Mouse (Mus musculus): ENCODE data around the gene Lrrc8d. TPM values are rescaled to one million over a fixed set of nuclear protein-coding genes. Genes with fewer than 3 reads are reported as not detected.
"Not testable (repeated sequence)": the region's sequence is repeated elsewhere in the genome, so short reads cannot be mapped to it uniquely, and the experiment has no call there.

Lrrc8d gene
- total and polyA plus RNA-seq, 2 experiments from 2014 or later, result 16.8 to 37.2 TPM

DNA sequence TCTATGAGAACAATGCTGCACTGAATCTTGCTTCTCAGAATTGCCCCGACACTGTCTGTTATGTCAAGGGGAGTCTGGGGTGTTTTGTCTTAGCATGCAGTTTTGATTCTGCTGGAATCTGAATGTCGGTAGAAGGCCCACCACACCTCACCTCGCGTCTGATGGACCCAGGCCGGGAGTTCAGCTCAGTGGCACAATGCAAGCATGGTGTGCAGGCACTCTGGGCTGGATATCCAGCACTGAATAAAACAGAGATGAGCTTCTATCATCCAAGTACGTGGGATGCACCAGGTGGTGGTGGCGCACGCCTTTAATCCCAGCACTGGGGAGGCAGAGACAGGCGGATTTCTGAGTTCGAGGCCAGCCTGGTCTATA, 160.7 kb downstream of the Lrrc8d start:
- ATAC-seq, result no peak
- no peaks in the 10 kb centered on the region for H3K4me1 ChIP-seq (ENCODE audit: insufficient read depth)
- no peak overlapping the region for H3K9ac ChIP-seq
- WGBS, result 64% methylated on average over 10 of the region's 10 CpGs
- no peak overlapping the region for H3K4me2 ChIP-seq (ENCODE audit: low read depth)
- no peak overlapping the region for H3K4me3 ChIP-seq (ENCODE audit: low read depth, low read length)
- no peaks in the 10 kb centered on the region for H3K27me3 ChIP-seq (ENCODE audit: insufficient read depth, low read length)
- H3K36me3 ChIP-seq (ENCODE audit: insufficient read depth), result no peaks in the 10 kb centered on the region
- H3K9me3 ChIP-seq (ENCODE audit: low read length), result no peaks in the 10 kb centered on the region
- DNase-seq, result no peak
- H3K27ac ChIP-seq (ENCODE audit: low read depth, low read length), result peak overlapping the region; percentile 52; the same call in 1 of the 2 replicates
- TF ChIP-seq CTCF (IDR thresholded peaks at IDR 0.05; ENCODE audit: low read depth), result no peak

GRCm38 (mm10) chr5:105861616-105862015, 161.8 kb downstream of the Lrrc8d start:
- no peaks in the 10 kb centered on the region for H3K9me3 ChIP-seq (ENCODE audit: low read length)
- no peak overlapping the region for H3K27ac ChIP-seq (ENCODE audit: low read depth, low read length)
- no peak overlapping the region for H3K4me2 ChIP-seq (ENCODE audit: low read depth)
- no peaks in the 10 kb centered on the region for H3K4me1 ChIP-seq (ENCODE audit: insufficient read depth)
- ATAC-seq (no peak), DNase-seq (no peak)
- TF ChIP-seq CTCF (IDR thresholded peaks at IDR 0.05; ENCODE audit: low read depth), result no peak
- no peak overlapping the region for H3K4me3 ChIP-seq (ENCODE audit: low read depth, low read length)
- H3K36me3 ChIP-seq (ENCODE audit: insufficient read depth), result no peaks in the 10 kb centered on the region
- no peaks in the 10 kb centered on the region for H3K27me3 ChIP-seq (ENCODE audit: insufficient read depth, low read length)
- no peak overlapping the region for H3K9ac ChIP-seq
- WGBS, result 93% methylated on average over 5 of the region's 5 CpGs

DNA sequence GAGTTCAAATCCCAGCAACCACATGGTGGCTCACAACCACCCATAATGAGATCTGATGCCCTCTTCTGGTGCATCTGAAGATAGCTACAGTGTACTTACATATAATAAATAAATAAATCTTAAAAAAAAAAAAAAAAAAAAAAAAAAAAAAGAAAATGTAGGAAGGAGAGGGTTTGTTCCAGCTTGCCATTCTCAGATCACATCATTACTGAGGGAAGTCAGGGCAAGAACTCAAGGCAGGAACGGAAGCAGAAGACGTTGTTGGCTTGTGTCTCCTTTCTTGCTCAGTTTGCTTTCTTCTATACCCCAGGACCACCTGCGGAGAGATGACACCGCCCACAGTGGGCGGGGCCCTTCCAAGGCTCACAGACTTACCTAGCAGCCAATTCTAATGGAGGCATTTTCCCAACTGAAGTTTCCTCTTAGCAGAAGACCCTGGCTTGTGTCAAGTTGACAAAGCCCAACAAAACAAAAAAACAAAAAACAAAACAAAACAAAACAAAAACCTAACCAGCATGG, 165.4 kb downstream of the Lrrc8d start:
- H3K4me1 ChIP-seq (ENCODE audit: insufficient read depth); DNase-seq; H3K9ac ChIP-seq; H3K27ac ChIP-seq (ENCODE audit: low read depth, low read length); ATAC-seq; H3K4me2 ChIP-seq (ENCODE audit: low read depth); H3K27me3 ChIP-seq (ENCODE audit: insufficient read depth, low read length); H3K4me3 ChIP-seq (ENCODE audit: low read depth, low read length); H3K9me3 ChIP-seq (ENCODE audit: low read length); H3K36me3 ChIP-seq (ENCODE audit: insufficient read depth): not testable (repeated sequence)
- 56% methylated on average over 5 of the region's 5 CpGs for WGBS

- Histone ChIP-seq H3K4me2 (ENCODE audit: low read depth) (no peak overlapping the region), H3K27ac (ENCODE audit: low read depth, low read length) (no peak overlapping the region), H3K9ac (no peak overlapping the region), H3K4me3 (ENCODE audit: low read depth, low read length) (no peak overlapping the region), H3K36me3 (ENCODE audit: insufficient read depth) (no peaks in the 10 kb centered on the region), H3K27me3 (ENCODE audit: insufficient read depth, low read length) (no peaks in the 10 kb centered on the region), H3K4me1 (ENCODE audit: insufficient read depth) (peaks cover 6% of the 10 kb centered on the region; the same call in 1 of the 2 replicates), H3K9me3 (ENCODE audit: low read length) (no peaks in the 10 kb centered on the region)
- 7% methylated on average over 4 of the region's 4 CpGs for WGBS
- no peak for TF ChIP-seq CTCF (IDR thresholded peaks at IDR 0.05; ENCODE audit: low read depth)
- ATAC-seq (no peak), DNase-seq (no peak)
Observed at GRCm38 (mm10) chr5:105867427-105867826, 167.7 kb downstream of the Lrrc8d start.

- peak; percentile 14; the same call in 1 of the 2 replicates for ATAC-seq
- 47% methylated on average over 16 of the region's 16 CpGs for WGBS
- DNase-seq, result peak; percentile 27
Observed at GRCm38 (mm10) chr5:105867841-105868447, 168.2 kb downstream of the Lrrc8d start.

GRCm38 (mm10) chr5:105868593-105868992, 168.8 kb downstream of the Lrrc8d start:
- Histone ChIP-seq H3K4me3 (ENCODE audit: low read depth, low read length) (no peak overlapping the region), H3K9me3 (ENCODE audit: low read length) (no peaks in the 10 kb centered on the region), H3K36me3 (ENCODE audit: insufficient read depth) (no peaks in the 10 kb centered on the region), H3K27me3 (ENCODE audit: insufficient read depth, low read length) (no peaks in the 10 kb centered on the region), H3K4me1 (ENCODE audit: insufficient read depth) (peaks cover 6% of the 10 kb centered on the region; the same call in 1 of the 2 replicates), H3K9ac (no peak overlapping the region), H3K4me2 (ENCODE audit: low read depth) (no peak overlapping the region), H3K27ac (ENCODE audit: low read depth, low read length) (no peak overlapping the region)
- DNase-seq (peak; percentile 91), ATAC-seq (peak; percentile 82)
- WGBS, result 7% methylated on average over 3 of the region's 3 CpGs
- peak; percentile 96 for TF ChIP-seq CTCF (IDR thresholded peaks at IDR 0.05; ENCODE audit: low read depth)

More at GRCm38 (mm10) chr5:105867841-105868447, 168.2 kb downstream of the Lrrc8d start:
- no peak overlapping the region for H3K4me3 ChIP-seq (ENCODE audit: low read depth, low read length)
- no peak overlapping the region for H3K9ac ChIP-seq
- no peaks in the 10 kb centered on the region for H3K27me3 ChIP-seq (ENCODE audit: insufficient read depth, low read length)
- peaks cover 6% of the 10 kb centered on the region; the same call in 1 of the 2 replicates for H3K4me1 ChIP-seq (ENCODE audit: insufficient read depth)
- no peaks in the 10 kb centered on the region for H3K9me3 ChIP-seq (ENCODE audit: low read length)
- H3K36me3 ChIP-seq (ENCODE audit: insufficient read depth), result no peaks in the 10 kb centered on the region
- H3K4me2 ChIP-seq (ENCODE audit: low read depth), result no peak overlapping the region
- H3K27ac ChIP-seq (ENCODE audit: low read depth, low read length), result no peak overlapping the region
- no peak for TF ChIP-seq CTCF (IDR thresholded peaks at IDR 0.05; ENCODE audit: low read depth)

GRCm38 (mm10) chr5:105869739-105870138, 170.0 kb downstream of the Lrrc8d start:
- Histone ChIP-seq H3K4me1 (ENCODE audit: insufficient read depth) (peaks cover 6% of the 10 kb centered on the region; the same call in 1 of the 2 replicates), H3K27ac (ENCODE audit: low read depth, low read length) (no peak overlapping the region), H3K4me2 (ENCODE audit: low read depth) (no peak overlapping the region), H3K27me3 (ENCODE audit: insufficient read depth, low read length) (no peaks in the 10 kb centered on the region), H3K4me3 (ENCODE audit: low read depth, low read length) (no peak overlapping the region), H3K9ac (no peak overlapping the region), H3K9me3 (ENCODE audit: low read length) (no peaks in the 10 kb centered on the region), H3K36me3 (ENCODE audit: insufficient read depth) (no peaks in the 10 kb centered on the region)
- ATAC-seq (no peak), DNase-seq (no peak)
- WGBS, result 86% methylated on average over 7 of the region's 7 CpGs
- TF ChIP-seq CTCF (IDR thresholded peaks at IDR 0.05; ENCODE audit: low read depth), result no peak
